In the genomic region with DNA sequence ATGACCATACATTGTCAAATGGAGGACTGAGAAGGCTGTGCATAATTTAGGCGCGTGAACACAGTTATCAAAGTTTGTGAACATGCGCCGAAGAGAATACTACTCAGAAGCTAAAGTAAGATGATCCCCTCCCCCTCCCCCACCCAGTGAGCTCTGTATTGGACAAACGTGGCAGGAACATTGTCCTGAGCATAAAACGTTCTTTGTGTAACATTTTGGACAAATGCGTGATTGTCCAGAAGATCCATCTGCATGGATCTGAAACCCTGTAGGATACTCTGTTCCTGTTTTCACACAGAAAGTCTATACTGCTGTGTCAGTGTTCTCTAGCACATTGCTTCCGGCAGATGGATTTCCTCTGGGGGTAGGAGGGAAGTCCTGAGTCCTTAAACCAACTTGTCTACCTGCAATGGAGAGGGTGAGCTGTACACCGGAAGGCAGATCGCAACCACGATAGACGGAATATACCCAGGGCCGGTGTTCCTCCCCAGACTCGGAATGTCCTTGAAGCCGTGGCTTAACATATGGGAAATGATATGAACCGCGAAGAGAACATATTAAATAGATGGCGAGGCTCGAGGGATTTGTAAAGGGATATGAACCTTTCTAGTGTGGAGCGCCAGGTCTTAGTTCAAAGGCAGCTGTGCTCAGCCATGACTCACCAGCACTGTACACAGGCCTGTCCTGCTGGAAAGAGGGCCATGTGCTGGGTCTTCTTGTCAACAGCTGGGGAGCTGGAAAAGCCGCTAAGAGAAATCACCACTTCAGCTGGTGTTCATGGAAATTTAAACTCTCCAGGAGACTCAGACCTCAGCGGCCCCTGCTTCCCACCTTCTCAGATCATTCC, we compare ENCODE assay signal across 16 mouse cellular contexts.
DNase-seq lines count a peak whose midpoint lies in the region; ATAC-seq lines count a peak whose summit lies in the region.
"Had no signal": no experiment of that assay in that cellular context is flagged by ENCODE, and none has a peak within 500 bp of the region (broad histone marks: within the 10 kb centered on the region; RNA-seq: fewer than 3 reads in every experiment).

No protein-coding gene starts in this region.

- H3K4me2 ChIP-seq in limb, embryonic 12.5 days = no peak overlapping the region
- H3K4me2 ChIP-seq: embryonic facial prominence, embryonic 15.5 days; forebrain, embryonic 12.5 days; liver, embryonic 11.5 days had no signal

- H3K4me1 ChIP-seq in limb, embryonic 12.5 days (replicated peaks) = peaks cover 43% of the 10 kb centered on the region
- H3K4me1 ChIP-seq: forebrain, embryonic 12.5 days; midbrain, embryonic 10.5 days had no signal

- peaks cover 27% of the 10 kb centered on the region for H3K27me3 ChIP-seq in limb, embryonic 12.5 days
- H3K27me3 ChIP-seq: CH12.LX; embryonic facial prominence, embryonic 15.5 days; forebrain, embryonic 12.5 days had no signal

- intact Hi-C loops in heart, postnatal 14 days (cut with DNase I) = no loop called here

- no peak overlapping the region for H3K27ac ChIP-seq in limb, embryonic 12.5 days
- H3K27ac ChIP-seq: embryonic facial prominence, embryonic 15.5 days; forebrain, embryonic 12.5 days; midbrain, embryonic 10.5 days had no signal

- H3K9ac ChIP-seq in limb, embryonic 12.5 days (replicated peaks) = no peak overlapping the region
- H3K9ac ChIP-seq: embryonic facial prominence, embryonic 15.5 days; forebrain, embryonic 12.5 days had no signal

- peak; percentile 86 for ATAC-seq in limb, embryonic 12.5 days (ENCODE audit: insufficient number of reproducible peaks, insufficient read depth, low FRiP score, low TSS enrichment, low read depth)
- no peak for ATAC-seq in CD4-positive, CD25-positive, alpha-beta regulatory T cell, adult 4 months
- ATAC-seq: Patski had no signal

- no peak overlapping the region for H3K4me3 ChIP-seq in limb, embryonic 12.5 days (replicated peaks)
- H3K4me3 ChIP-seq: embryonic facial prominence, embryonic 15.5 days; forebrain, embryonic 12.5 days; midbrain, embryonic 10.5 days had no signal

- H3K36me3 ChIP-seq in limb, embryonic 12.5 days = no peaks in the 10 kb centered on the region
- H3K36me3 ChIP-seq: embryonic facial prominence, embryonic 15.5 days; forebrain, embryonic 12.5 days; midbrain, embryonic 10.5 days had no signal

- H3K9me3 ChIP-seq in limb, embryonic 12.5 days = no peaks in the 10 kb centered on the region
- H3K9me3 ChIP-seq: embryonic facial prominence, embryonic 15.5 days; forebrain, embryonic 12.5 days; midbrain, embryonic 10.5 days had no signal

- DNase-seq in heart, postnatal 14 days = peak; percentile 6 to 17
- no peak for DNase-seq in heart, adult 8-10 months (ENCODE audit: low spot score)
- DNase-seq in 416B (ENCODE audit: low read depth) = peak; percentile 91
- DNase-seq in brain, adult 2 months (ENCODE audit: low read depth, low spot score) = peak; percentile 83
- DNase-seq in T-cell, adult 2 months (ENCODE audit: low spot score) = no peak
- DNase-seq: cerebellum, postnatal 10 days; kidney, postnatal 10 days; layer of hippocampus, postnatal 36 days had no signal

- WGBS in limb, embryonic 12.5 days = 64% methylated on average over 22 of the region's 22 CpGs

Comparison
In these comparisons a context has a peak if more than half of its experiments do, and no peak if none do; other contexts are left out.
1. DNase-seq: peak in heart, postnatal 14 days (2 of 2), 416B (single experiment) and brain, adult 2 months (single experiment); none in heart, adult 8-10 months (single experiment) and T-cell, adult 2 months (single experiment).